Mouse (Mus musculus) hindbrain, embryonic 12.5 days (tissue): ENCODE results near the gene Dclk2. TPM values are rescaled to one million over a fixed set of nuclear protein-coding genes. Genes with fewer than 3 reads are reported as not detected.

Experiments
- ATAC-seq: fragments of 200-750 bp; cut with Nextera tagmentation; 2 replicates; pipeline ENCODE4 v1.8.0; 2017; ENCODE audit warnings: moderate TSS enrichment; ENCODE audit not compliant: low FRiP score
- H3K27ac ChIP-seq: fragments of 300-500 bp; sonication (generic); 2 replicates; pipeline ENCODE4 v1.5.1; 2016; ENCODE audit warnings: mild to moderate bottlenecking
- H3K27me3 ChIP-seq: fragments of 300-500 bp; sonication (generic); 2 replicates; pipeline ENCODE4 v1.6.1; 2016; ENCODE audit warnings: mild to moderate bottlenecking
- H3K36me3 ChIP-seq: fragments of 300-500 bp; sonication (generic); 2 replicates; pipeline ENCODE4 v1.6.1; 2016; ENCODE audit warnings: mild to moderate bottlenecking
- H3K4me1 ChIP-seq: fragments of 300-500 bp; sonication (generic); 2 replicates; pipeline ENCODE4 v1.6.1; 2016
- H3K4me2 ChIP-seq: fragments of 300-500 bp; sonication (generic); replicated peaks from 2 replicates; pipeline ENCODE4 v1.6.1; 2016; ENCODE audit warnings: mild to moderate bottlenecking
- H3K4me3 ChIP-seq: fragments of 300-500 bp; sonication (generic); 2 replicates; pipeline ENCODE4 v1.5.1; 2016; ENCODE audit warnings: mild to moderate bottlenecking
- H3K9ac ChIP-seq: fragments of 300-500 bp; sonication (generic); 2 replicates; pipeline ENCODE4 v1.6.1; 2016; ENCODE audit warnings: mild to moderate bottlenecking, moderate library complexity
- H3K9me3 ChIP-seq: fragments of 300-500 bp; sonication (generic); replicated peaks from 2 replicates; pipeline ENCODE4 v1.6.1; 2016; ENCODE audit warnings: mild to moderate bottlenecking
- WGBS: fragments of 180-500 bp; shearing (Covaris S2); methylation state at CpG from one replicate; pipeline ENCODE4 v1.1.7; 2016; 5-methylcytosine and 5-hydroxymethylcytosine counted together
- polyA plus RNA-seq: library from polyadenylated mRNA; unstranded; fragments of >200 nt; fragmentation: Nextera tagmentation; extraction: Ambion mirVana; gene quantifications from 2 replicates; pipeline ENCODE4 v1.2.1, GENCODE M21; 2016

The Dclk2 gene
- polyA plus RNA-seq, 1 experiment from 2014 or later: 74.8 TPM

- 41% methylated on average over 6 of the region's 6 CpGs for WGBS
- H3K4me2 ChIP-seq: no peak overlapping the region
- H3K36me3 ChIP-seq: peaks cover 63% of the 10 kb centered on the region
- H3K9ac ChIP-seq: no peak overlapping the region
- peak overlapping the region; percentile 57 for H3K27ac ChIP-seq
- no peaks in the 10 kb centered on the region for H3K27me3 ChIP-seq
- no peak overlapping the region for H3K4me3 ChIP-seq
- H3K4me1 ChIP-seq: peaks cover 17% of the 10 kb centered on the region
- no peaks in the 10 kb centered on the region for H3K9me3 ChIP-seq
- ATAC-seq: no peak
Measured at GRCm38 (mm10) chr3:86788711-86789110, 131.9 kb downstream of the Dclk2 start.

GRCm38 (mm10) chr3:86787423-86788123 lies 133.1 kb downstream of the Dclk2 start:
- Histone ChIP-seq H3K27ac (peak overlapping the region; percentile 30), H3K4me2 (no peak overlapping the region), H3K4me1 (peaks cover 17% of the 10 kb centered on the region), H3K9me3 (no peaks in the 10 kb centered on the region), H3K9ac (peak overlapping the region; percentile 23; the same call in 1 of the 2 replicates), H3K4me3 (no peak overlapping the region), H3K36me3 (peaks cover 52% of the 10 kb centered on the region), H3K27me3 (no peaks in the 10 kb centered on the region)
- peak; percentile 35; the same call in 1 of the 2 replicates for ATAC-seq
- 88% methylated on average over 10 of the region's 10 CpGs for WGBS

GRCm38 (mm10) chr3:86786845-86787351 lies 133.8 kb downstream of the Dclk2 start:
- no peaks in the 10 kb centered on the region for H3K9me3 ChIP-seq
- peaks cover 45% of the 10 kb centered on the region for H3K36me3 ChIP-seq
- 71% methylated on average over 11 of the region's 11 CpGs for WGBS
- H3K4me1 ChIP-seq: peaks cover 17% of the 10 kb centered on the region
- peak overlapping the region; percentile 30 for H3K27ac ChIP-seq
- H3K9ac ChIP-seq: no peak overlapping the region
- no peak overlapping the region for H3K4me2 ChIP-seq
- ATAC-seq: peak; percentile 35
- H3K27me3 ChIP-seq: no peaks in the 10 kb centered on the region
- H3K4me3 ChIP-seq: no peak overlapping the region

GRCm38 (mm10) chr3:86786280-86786679 lies 134.4 kb downstream of the Dclk2 start:
- H3K36me3 ChIP-seq: peaks cover 45% of the 10 kb centered on the region
- no peak overlapping the region for H3K9ac ChIP-seq
- ATAC-seq: no peak
- WGBS: 85% methylated on average over 12 of the region's 12 CpGs
- no peaks in the 10 kb centered on the region for H3K27me3 ChIP-seq
- H3K4me1 ChIP-seq: peaks cover 17% of the 10 kb centered on the region
- no peaks in the 10 kb centered on the region for H3K9me3 ChIP-seq
- 0 out of 2 replicates have a peak overlapping the region, but pooled peaks have one; percentile 30 for H3K27ac ChIP-seq
- H3K4me3 ChIP-seq: no peak overlapping the region
- no peak overlapping the region for H3K4me2 ChIP-seq

GRCm38 (mm10) chr3:86784930-86785329 lies 135.7 kb downstream of the Dclk2 start:
- no peak overlapping the region for H3K9ac ChIP-seq
- no peaks in the 10 kb centered on the region for H3K9me3 ChIP-seq
- H3K4me1 ChIP-seq: peaks cover 14% of the 10 kb centered on the region
- peaks cover 44% of the 10 kb centered on the region; the same call in 1 of the 2 replicates for H3K36me3 ChIP-seq
- H3K4me2 ChIP-seq: no peak overlapping the region
- no peak overlapping the region for H3K4me3 ChIP-seq
- no peak for ATAC-seq
- no peaks in the 10 kb centered on the region for H3K27me3 ChIP-seq
- H3K27ac ChIP-seq: 0 out of 2 replicates have a peak overlapping the region, but pooled peaks have one; percentile 30
- WGBS: 75% methylated on average over 11 of the region's 11 CpGs

GRCm38 (mm10) chr3:86784051-86784450 lies 136.6 kb downstream of the Dclk2 start:
- Histone ChIP-seq H3K36me3 (peaks cover 41% of the 10 kb centered on the region; the same call in 1 of the 2 replicates), H3K27me3 (no peaks in the 10 kb centered on the region), H3K27ac (no peak overlapping the region), H3K4me3 (no peak overlapping the region), H3K4me1 (peaks cover 12% of the 10 kb centered on the region), H3K4me2 (no peak overlapping the region), H3K9ac (no peak overlapping the region), H3K9me3 (no peaks in the 10 kb centered on the region)
- ATAC-seq: no peak
- 89% methylated on average over 3 of the region's 3 CpGs for WGBS

- H3K27ac ChIP-seq: no peak overlapping the region
- no peaks in the 10 kb centered on the region for H3K27me3 ChIP-seq
- H3K36me3 ChIP-seq: peaks cover 16% of the 10 kb centered on the region; the same call in 1 of the 2 replicates
- ATAC-seq: peak; percentile 14; the same call in 1 of the 2 replicates
- no peak overlapping the region for H3K4me2 ChIP-seq
- H3K9ac ChIP-seq: no peak overlapping the region
- WGBS: 68% methylated on average over 4 of the region's 4 CpGs
- H3K4me1 ChIP-seq: peaks cover 20% of the 10 kb centered on the region
- H3K4me3 ChIP-seq: no peak overlapping the region
- H3K9me3 ChIP-seq: no peaks in the 10 kb centered on the region
Measured at GRCm38 (mm10) chr3:86779704-86780103, 140.9 kb downstream of the Dclk2 start.

GRCm38 (mm10) chr3:86775444-86775828 lies 145.2 kb downstream of the Dclk2 start:
- Histone ChIP-seq H3K9ac (0 out of 2 replicates have a peak overlapping the region, but pooled peaks have one; percentile 18), H3K4me2 (no peak overlapping the region), H3K9me3 (no peaks in the 10 kb centered on the region), H3K36me3 (0 out of 2 replicates have a peak, but pooled peaks cover 5% of the 10 kb centered on the region), H3K27ac (peak overlapping the region; percentile 62), H3K4me3 (no peak overlapping the region), H3K4me1 (peaks cover 29% of the 10 kb centered on the region), H3K27me3 (no peaks in the 10 kb centered on the region)
- no peak for ATAC-seq
- WGBS: 83% methylated on average over 6 of the region's 6 CpGs

GRCm38 (mm10) chr3:86774566-86775443 lies 145.8 kb downstream of the Dclk2 start:
- WGBS: 48% methylated on average over 14 of the region's 14 CpGs
- no peak overlapping the region for H3K4me3 ChIP-seq
- 0 out of 2 replicates have a peak, but pooled peaks cover 5% of the 10 kb centered on the region for H3K36me3 ChIP-seq
- peaks cover 29% of the 10 kb centered on the region for H3K4me1 ChIP-seq
- H3K4me2 ChIP-seq: no peak overlapping the region
- H3K27ac ChIP-seq: peak overlapping the region; percentile 62
- H3K9ac ChIP-seq: 0 out of 2 replicates have a peak overlapping the region, but pooled peaks have one; percentile 18
- 0 out of 2 replicates have a peak, but pooled peaks have one; percentile 20 for ATAC-seq
- no peaks in the 10 kb centered on the region for H3K27me3 ChIP-seq
- H3K9me3 ChIP-seq: no peaks in the 10 kb centered on the region

GRCm38 (mm10) chr3:86768969-86769368 lies 151.7 kb downstream of the Dclk2 start:
- Histone ChIP-seq H3K4me1 (peaks cover 14% of the 10 kb centered on the region), H3K27me3 (no peaks in the 10 kb centered on the region; the same call in 1 of the 2 replicates), H3K9me3 (no peaks in the 10 kb centered on the region), H3K4me3 (no peak overlapping the region), H3K36me3 (no peaks in the 10 kb centered on the region), H3K9ac (no peak overlapping the region), H3K27ac (no peak overlapping the region; the same call in 1 of the 2 replicates), H3K4me2 (no peak overlapping the region)
- WGBS: 65% methylated on average over 6 of the region's 6 CpGs
- ATAC-seq: no peak

- peaks cover 14% of the 10 kb centered on the region for H3K4me1 ChIP-seq
- no peaks in the 10 kb centered on the region for H3K36me3 ChIP-seq
- WGBS: 23% methylated on average over 8 of the region's 8 CpGs
- no peaks in the 10 kb centered on the region; the same call in 1 of the 2 replicates for H3K27me3 ChIP-seq
- H3K4me3 ChIP-seq: no peak overlapping the region
- H3K27ac ChIP-seq: no peak overlapping the region
- H3K9me3 ChIP-seq: no peaks in the 10 kb centered on the region
- ATAC-seq: no peak
- no peak overlapping the region for H3K4me2 ChIP-seq
- no peak overlapping the region for H3K9ac ChIP-seq
Measured at GRCm38 (mm10) chr3:86768553-86768952, 152.1 kb downstream of the Dclk2 start.

GRCm38 (mm10) chr3:86762456-86762855 lies 158.2 kb downstream of the Dclk2 start:
- Histone ChIP-seq H3K4me2 (no peak overlapping the region), H3K27ac (0 out of 2 replicates have a peak overlapping the region, but pooled peaks have one; percentile 6), H3K36me3 (no peaks in the 10 kb centered on the region), H3K9ac (no peak overlapping the region), H3K4me3 (no peak overlapping the region), H3K9me3 (no peaks in the 10 kb centered on the region), H3K4me1 (no peaks in the 10 kb centered on the region; the same call in 1 of the 2 replicates), H3K27me3 (no peaks in the 10 kb centered on the region)
- 92% methylated on average over 4 of the region's 4 CpGs for WGBS
- ATAC-seq: no peak
